Mouse (Mus musculus) left cerebral cortex, adult 11 months (tissue): ENCODE measurements around the gene Ms4a18.

ENCODE experiments used
- DNase-seq: peaks from one replicate; pipeline ENCODE4 v3.0.0; 2022; ENCODE audit warnings: low spot score

The Ms4a18 gene

DNA sequence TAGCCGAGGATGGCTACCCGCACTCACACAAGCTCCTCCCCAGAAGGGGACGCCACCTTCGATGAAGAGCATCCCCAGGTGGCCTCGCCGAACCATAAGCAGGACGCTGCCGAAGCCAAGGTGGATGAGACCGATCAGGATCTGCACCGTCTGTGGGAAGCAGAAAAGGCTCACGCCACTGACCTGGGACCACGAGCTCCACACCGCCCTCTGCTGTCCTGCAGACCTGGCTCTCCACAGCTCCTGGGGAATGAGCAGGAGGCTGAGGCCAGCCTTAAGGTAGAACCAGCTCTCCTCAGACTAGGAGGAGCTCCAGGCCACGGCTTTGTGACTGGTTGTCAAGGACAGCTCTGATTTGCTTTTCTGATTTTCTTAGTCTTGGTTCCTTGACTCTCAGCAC is 34.7 kb downstream of the Ms4a18 start:
- no peak for DNase-seq

GRCm38 (mm10) chr19:10980210-10980609 is 37.6 kb downstream of the Ms4a18 start:
- DNase-seq, result no peak

- peak; percentile 58 for DNase-seq
Observed at GRCm38 (mm10) chr19:10979184-10980168, 38.4 kb downstream of the Ms4a18 start.

- no peak for DNase-seq
Observed at GRCm38 (mm10) chr19:10976318-10976717, 41.5 kb downstream of the Ms4a18 start.

DNA sequence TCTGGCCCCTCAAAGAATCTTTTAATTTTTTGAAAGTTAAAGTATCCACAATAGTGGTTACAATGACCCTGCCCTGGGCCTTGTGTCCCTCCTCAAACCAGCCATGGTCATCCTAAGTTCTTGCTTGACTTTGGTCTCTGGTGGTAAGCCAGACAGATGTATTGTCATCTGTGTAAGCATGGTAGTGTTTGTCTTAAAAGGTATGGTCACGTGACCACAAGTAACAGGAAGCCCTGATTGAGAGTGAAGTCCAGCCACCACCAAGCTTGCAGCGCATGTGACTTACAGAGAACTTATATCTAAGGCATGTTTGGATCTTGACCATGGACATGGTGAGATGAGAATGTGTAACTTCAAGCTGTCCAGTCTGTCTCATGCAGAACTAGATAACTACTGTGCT is 42.6 kb downstream of the Ms4a18 start:
- no peak for DNase-seq

DNA sequence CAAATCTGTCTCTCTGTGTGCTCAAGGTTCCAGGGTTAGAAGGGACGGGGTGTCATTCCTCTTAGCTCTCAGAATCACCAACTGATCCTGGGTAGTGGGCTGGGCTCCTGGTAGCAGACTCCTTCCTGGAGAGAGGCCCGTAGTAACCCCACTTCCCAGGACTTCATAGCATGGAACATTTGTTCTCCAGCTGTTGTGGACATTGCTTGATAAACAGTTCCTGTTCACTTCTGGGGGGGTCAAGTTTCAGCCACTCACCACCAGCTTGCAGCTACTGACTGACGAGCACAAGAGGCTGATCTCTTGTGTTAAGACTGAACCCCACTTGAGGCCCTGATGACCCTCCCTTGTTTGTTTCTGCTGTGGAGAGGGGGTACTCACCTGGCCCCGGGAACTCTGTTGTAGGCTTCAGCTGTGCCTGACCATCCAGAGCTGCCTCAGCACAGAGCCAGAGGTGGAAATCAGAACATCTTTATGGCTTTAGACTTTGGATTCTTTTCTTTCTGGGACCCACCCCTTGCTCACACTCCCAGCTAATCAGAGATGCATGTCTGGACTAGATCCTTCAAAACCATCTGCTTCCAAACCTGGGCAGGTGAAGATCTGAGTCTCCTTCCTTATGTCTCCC is 43.5 kb downstream of the Ms4a18 start, which contains the start of gene Ms4a10:
TSS of gene Ms4a10 (minus strand) at position 433 of the 628 bp plus-strand sequence.
- DNase-seq, result no peak

DNA sequence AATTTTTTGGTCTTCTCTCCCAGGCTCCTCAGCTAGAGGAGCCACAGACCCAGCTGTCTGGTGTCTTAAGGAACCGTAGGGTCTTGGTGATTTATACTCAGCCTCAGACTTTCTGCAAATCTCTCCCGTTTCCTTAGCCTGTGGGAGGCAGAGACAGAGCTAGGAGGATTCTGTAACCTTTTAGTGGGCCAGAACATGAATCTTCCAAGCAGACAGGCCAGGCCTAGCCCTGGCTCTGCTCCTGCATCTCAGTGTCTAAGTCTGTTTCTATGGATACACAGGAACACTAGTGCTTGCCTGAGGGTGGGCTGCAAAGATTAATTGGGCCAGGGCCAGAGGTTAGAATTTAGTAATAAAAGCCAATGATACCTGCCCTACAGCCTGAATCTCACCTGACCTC is 44.6 kb downstream of the Ms4a18 start:
- DNase-seq, result no peak

- no peak for DNase-seq
Observed at GRCm38 (mm10) chr19:10972660-10973059, 45.2 kb downstream of the Ms4a18 start.

- DNase-seq, result no peak
Observed at GRCm38 (mm10) chr19:10970457-10970856, 47.4 kb downstream of the Ms4a18 start.

- no peak for DNase-seq
Observed at GRCm38 (mm10) chr19:10968578-10968977, 49.3 kb downstream of the Ms4a18 start.

DNA sequence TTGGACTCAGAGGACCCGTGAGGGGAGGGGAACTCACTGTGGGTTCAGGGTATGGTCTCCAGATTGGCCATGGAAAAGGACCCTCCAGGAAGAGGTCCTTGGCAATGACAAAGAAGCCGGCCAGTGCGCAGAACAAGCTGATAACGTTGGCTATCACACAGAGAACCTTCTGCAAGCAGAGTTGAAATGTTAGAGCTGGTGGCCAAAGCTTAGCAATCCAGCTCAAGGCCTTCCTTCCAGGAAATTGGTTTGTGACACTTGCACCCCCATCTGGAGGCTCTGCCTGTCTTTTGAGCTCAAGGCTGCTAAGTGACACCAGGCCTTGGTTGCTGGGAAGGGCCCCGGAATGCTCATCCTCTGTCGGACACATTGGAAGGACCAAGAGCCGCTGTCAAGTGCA is 52.1 kb downstream of the Ms4a18 start:
- no peak for DNase-seq

- no peak for DNase-seq
Observed at GRCm38 (mm10) chr19:10959978-10960346, 57.9 kb downstream of the Ms4a18 start.

- no peak for DNase-seq
Observed at GRCm38 (mm10) chr19:10959085-10959977, 58.5 kb downstream of the Ms4a18 start.

- DNase-seq, result no peak
Observed at GRCm38 (mm10) chr19:10952021-10952939, 65.6 kb downstream of the Ms4a18 start.

GRCm38 (mm10) chr19:10949558-10949957 is 68.3 kb downstream of the Ms4a18 start:
- DNase-seq, result no peak

DNA sequence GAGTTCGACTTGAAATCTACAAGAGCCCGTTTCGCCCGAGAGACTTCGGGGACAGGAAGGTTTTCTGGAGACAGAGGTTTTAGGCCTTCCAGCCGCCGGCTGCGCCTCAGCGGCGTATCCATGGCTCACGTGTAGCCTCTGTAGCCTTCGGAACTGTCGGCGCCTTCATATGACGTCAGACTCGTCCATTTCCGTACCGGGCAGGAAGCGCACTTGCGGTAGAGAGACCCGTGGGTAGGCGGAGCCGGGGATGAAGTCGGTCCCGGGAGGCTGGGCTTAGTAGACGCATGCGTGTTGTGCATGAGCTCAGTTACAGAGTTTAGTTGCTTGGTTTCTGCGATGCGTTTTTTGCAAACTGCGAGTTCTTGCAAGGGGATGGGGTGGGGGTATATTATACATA is 68.7 kb downstream of the Ms4a18 start, which contains the start of gene Ccdc86:
TSS of gene Ccdc86 (minus strand) at position 155 of the 400 bp plus-strand sequence.
- peak; percentile 93 for DNase-seq

DNA sequence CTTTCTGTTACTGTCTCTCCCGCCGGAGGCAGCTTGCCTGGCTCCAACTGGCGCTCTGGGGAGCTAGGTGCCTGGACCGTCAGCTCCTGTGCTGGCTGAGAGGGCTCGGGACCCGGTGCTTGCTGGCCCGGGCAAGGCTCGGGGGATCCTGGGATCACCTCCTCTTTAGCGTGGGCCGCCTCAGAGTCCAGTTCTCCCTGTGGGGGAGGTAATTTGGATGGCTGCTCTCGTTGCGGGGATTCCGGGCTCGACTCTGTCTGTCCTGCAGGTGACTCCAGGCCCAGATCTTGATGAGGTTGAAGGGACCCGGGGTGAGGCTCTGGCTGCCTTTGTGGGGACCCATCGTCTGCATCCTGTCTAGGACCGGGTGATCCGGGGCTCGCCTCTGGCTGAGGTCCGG is 69.4 kb downstream of the Ms4a18 start:
- no peak for DNase-seq

DNA sequence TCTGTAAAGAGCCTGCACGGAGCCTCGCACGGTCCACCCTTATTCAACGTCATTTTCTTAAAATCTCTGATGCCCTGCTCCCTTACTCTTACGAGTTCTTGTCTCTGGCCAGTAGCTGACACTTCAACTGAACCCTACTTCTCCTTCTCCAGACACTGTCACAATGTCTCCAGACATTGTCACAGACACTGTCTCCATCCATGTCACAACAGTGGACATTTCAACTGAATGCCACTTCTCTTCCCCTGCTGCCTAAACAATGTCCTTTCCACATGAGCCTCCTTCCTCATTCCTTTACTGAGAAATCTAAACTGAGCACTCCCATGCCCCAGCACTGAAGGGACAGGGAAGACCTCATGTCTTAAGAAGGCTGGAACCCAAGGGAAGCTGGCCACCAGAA is 70.6 kb downstream of the Ms4a18 start:
- no peak for DNase-seq
